Mouse (Mus musculus): ENCODE data around the gene Tmem255a.

The Tmem255a gene

DNA sequence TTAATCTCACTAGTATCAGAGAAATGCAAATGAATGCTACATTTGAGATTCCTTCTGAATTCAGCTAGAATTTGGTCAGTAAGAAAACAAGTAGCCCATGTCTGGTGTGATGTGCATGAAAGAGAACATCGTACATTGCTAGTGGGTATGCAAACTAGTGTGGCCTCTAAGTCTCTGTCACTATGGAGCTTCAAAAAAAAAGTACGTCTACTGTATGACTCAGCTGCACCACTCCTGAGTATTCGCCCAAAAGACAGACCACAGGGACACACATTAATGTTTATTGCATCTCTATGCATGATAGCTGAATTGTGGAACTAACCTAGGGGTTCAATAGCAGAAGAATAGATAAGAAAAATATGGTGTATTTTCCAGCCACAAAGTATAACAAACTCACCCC, 86.9 kb downstream of the Tmem255a start:
- DNase-seq, result no peak

DNA sequence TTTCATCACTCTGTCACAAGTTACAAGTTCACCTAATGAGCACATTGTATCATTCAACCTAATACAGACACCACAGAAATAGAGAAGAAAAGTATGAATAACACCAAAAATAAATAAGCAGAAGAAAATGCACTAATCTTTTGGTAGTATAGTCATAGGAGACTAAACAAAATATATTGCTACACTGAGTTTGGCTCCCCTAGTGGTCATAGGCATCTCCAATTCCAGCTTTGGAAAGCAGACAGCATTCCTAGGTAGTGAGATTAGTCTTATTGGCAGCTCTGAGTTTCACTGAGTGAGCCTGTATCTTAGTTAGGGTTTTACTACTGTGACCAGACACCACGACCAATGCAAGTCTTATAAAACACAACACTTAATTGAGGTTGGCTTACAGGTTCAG, 93.1 kb downstream of the Tmem255a start:
- DNase-seq, result no peak
